Mouse (Mus musculus) limb, embryonic 11.5 days (tissue): ENCODE measurements at regions not wholly inside any gene's neighbourhood (a gene's known extent, or its start where the extent isn't known, plus 50 kb on each side); places are given as distances from the start of the nearest gene placed in this dataset.

Experiments used
- ATAC-seq: fragments of 200-750 bp; cut with Nextera tagmentation; 2 replicates; pipeline ENCODE4 v1.8.0; 2017; ENCODE audit warnings: low read depth; ENCODE audit not compliant: insufficient number of reproducible peaks, low FRiP score, low TSS enrichment
- DNase-seq: peaks from one replicate; pipeline ENCODE4 v3.0.0-alpha.2; 2015; ENCODE audit warnings: low spot score
- H3K27ac ChIP-seq: fragments of 300-500 bp; sonication (generic); replicated peaks from 2 replicates; pipeline ENCODE4 v1.5.1; 2014; ENCODE audit warnings: low read depth, mild to moderate bottlenecking, low read length
- H3K27me3 ChIP-seq: fragments of 300-500 bp; sonication (generic); 2 replicates; pipeline ENCODE4 v1.6.1; 2014; ENCODE audit warnings: mild to moderate bottlenecking, low read length, mixed read lengths; ENCODE audit not compliant: control insufficient read depth, insufficient read depth
- H3K36me3 ChIP-seq: fragments of 300-500 bp; sonication (generic); 2 replicates; pipeline ENCODE4 v1.6.1; 2014; ENCODE audit warnings: mild to moderate bottlenecking, low read length, moderate library complexity, mixed read lengths; ENCODE audit not compliant: control insufficient read depth, insufficient read depth
- H3K4me1 ChIP-seq: fragments of 300-500 bp; sonication (generic); 2 replicates; pipeline ENCODE4 v1.6.1; 2014; ENCODE audit warnings: low read length, mixed read lengths; ENCODE audit not compliant: control insufficient read depth, insufficient read depth
- H3K4me2 ChIP-seq: fragments of 300-500 bp; sonication (generic); 2 replicates; pipeline ENCODE4 v1.6.1; 2014; ENCODE audit warnings: low read depth, mild to moderate bottlenecking, moderate library complexity; ENCODE audit not compliant: severe bottlenecking
- H3K4me3 ChIP-seq: fragments of 300-500 bp; sonication (generic); 2 replicates; pipeline ENCODE4 v1.5.1; 2014; ENCODE audit warnings: low read depth, low read length
- H3K9ac ChIP-seq: fragments of 300-500 bp; sonication (generic); 2 replicates; pipeline ENCODE4 v1.6.1; 2014; ENCODE audit warnings: mild to moderate bottlenecking, low read length
- H3K9me3 ChIP-seq: fragments of 300-500 bp; sonication (generic); 2 replicates; pipeline ENCODE4 v1.6.1; 2016; ENCODE audit warnings: low read length; ENCODE audit not compliant: control insufficient read depth
- WGBS: fragments of 180-500 bp; shearing (Covaris S2); extraction: QIAGEN DNeasy Blood & Tissue Kit; methylation state at CpG from one replicate; pipeline ENCODE4 v1.1.7; 2014; 5-methylcytosine and 5-hydroxymethylcytosine counted together

DNA sequence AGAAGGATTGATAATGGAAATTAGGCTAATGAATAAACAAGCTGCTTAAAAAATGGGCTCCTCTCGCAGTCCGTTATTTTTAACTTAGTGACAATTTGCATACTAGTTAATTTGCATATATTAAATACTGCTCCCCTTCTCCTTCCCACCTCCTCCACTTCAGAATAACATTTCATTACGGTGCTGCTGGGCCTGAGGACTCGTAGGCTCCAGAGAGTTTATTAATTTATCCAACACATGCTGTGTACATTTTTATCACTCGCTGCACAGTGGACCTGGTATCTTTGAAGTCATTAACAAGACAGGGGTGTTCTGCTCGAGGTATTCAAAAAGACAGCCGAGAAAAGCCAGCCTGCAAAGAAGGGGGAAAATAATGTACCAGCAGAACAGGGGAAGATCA, 170.7 kb upstream of the 9630041A04Rik start:
- Histone ChIP-seq H3K4me1 (no peaks in the 10 kb centered on the region), H3K4me2 (no peak overlapping the region), H3K4me3 (no peak overlapping the region), H3K27me3 (no peaks in the 10 kb centered on the region), H3K27ac (no peak overlapping the region), H3K9ac (no peak overlapping the region), H3K36me3 (no peaks in the 10 kb centered on the region), H3K9me3 (no peaks in the 10 kb centered on the region)
- WGBS: 62% methylated on average over 7 of the region's 7 CpGs
- DNase-seq (no peak), ATAC-seq (no peak)

DNA sequence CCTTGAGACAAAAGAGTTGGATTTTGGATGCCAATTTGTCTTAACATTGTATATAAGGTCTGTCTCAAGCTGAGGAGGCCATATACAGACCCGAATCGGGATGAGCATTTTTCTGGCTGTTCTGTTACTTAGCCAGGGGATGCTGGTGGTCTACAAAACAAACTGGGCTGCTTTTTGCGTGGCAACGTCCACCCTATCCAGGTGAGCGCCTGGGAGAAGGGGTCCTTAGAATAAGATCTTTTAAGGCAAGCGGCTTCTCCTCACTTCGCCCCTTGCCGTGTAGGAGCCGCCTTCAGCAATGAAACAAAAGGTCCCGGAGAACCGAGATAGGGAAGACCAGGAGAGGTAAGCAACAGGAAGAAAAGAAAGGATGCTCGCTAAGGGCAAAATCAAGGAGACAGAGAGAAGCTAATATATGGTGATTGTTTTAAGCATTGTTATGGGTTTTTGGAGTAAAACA, 171.2 kb upstream of the 9630041A04Rik start:
- H3K27ac ChIP-seq: no peak overlapping the region
- DNase-seq (no peak), ATAC-seq (peak; percentile 31; the same call in 1 of the 2 replicates)
- H3K27me3 ChIP-seq: no peaks in the 10 kb centered on the region
- H3K9me3 ChIP-seq: no peaks in the 10 kb centered on the region
- WGBS: 20% methylated on average over 12 of the region's 12 CpGs
- H3K36me3 ChIP-seq: no peaks in the 10 kb centered on the region
- peak overlapping the region; percentile 47; the same call in 1 of the 2 replicates for H3K9ac ChIP-seq
- H3K4me2 ChIP-seq: peak overlapping the region; percentile 37
- no peak overlapping the region for H3K4me3 ChIP-seq
- no peaks in the 10 kb centered on the region for H3K4me1 ChIP-seq

DNA sequence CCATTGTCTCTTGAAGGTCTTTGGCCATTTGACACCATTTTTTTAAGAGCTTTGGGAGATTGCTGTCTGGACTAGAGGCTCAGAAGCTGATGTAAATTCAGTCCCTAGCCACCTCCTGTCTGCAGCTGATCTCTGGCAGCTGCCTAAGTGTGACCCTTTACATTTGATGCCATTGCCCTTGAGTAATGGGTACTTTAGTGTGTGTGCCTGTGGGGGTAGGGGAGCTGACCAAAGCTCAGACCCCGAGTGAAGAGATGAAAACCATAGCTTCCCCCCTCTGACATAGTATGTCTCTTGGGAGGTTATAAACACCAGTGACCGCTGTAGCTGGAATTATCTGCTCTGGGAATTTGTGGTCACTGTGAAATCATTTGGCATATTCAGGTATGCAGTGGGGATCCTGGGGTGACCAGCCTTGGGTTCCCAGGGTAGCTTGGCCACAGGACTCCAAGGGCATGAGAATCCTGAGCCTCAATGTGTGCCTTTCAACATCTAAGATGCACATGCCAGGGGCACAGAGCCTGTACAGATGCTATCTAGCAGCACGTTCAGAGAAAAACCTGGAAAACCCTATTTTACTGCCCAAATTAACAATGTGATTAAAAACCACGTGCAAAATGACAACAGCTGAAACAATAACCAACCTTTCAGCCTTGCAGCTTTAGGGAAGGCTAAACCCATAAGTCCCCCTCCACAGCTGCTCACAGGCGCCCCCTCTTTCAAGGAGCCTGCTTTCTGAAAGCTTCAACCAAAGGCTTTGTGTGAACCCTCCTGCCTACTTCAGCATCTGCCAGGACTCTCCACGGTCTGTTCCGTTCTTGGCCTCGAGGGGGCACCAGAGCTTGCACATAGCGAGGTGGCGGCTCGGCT, 171.9 kb upstream of the 9630041A04Rik start:
- H3K4me2 ChIP-seq: peak overlapping the region; percentile 37; the same call in 1 of the 2 replicates
- ATAC-seq: peak; percentile 81
- 13% methylated on average over 11 of the region's 11 CpGs for WGBS

DNA sequence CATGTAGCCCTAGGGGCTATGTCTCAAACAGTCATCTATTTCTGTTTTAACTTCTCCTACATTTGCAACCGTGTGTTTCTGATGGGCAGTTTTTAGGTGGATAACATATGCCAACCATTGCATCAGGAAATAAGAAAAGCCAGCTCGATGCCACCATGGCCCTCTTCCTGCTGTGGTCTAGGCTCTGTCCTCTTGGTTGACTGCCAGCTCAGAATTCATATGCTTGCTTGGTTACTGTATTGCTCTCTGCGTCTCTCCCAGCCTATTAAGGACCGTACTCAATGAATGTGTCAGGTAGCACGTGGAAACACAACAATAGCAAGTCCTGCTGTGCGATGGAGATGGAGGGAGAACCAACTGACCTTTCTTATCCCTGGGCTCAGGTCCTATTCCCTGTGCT, 174.4 kb upstream of the 9630041A04Rik start:
- DNase-seq (no peak), ATAC-seq (no peak)
- Histone ChIP-seq H3K9me3 (no peaks in the 10 kb centered on the region), H3K9ac (no peak overlapping the region), H3K4me1 (no peaks in the 10 kb centered on the region), H3K4me2 (no peak overlapping the region), H3K36me3 (no peaks in the 10 kb centered on the region), H3K4me3 (no peak overlapping the region), H3K27me3 (no peaks in the 10 kb centered on the region), H3K27ac (no peak overlapping the region)
- 84% methylated on average over 6 of the region's 6 CpGs for WGBS

More for the DNA sequence above, 171.9 kb upstream of the 9630041A04Rik start:
- Histone ChIP-seq H3K9me3 (no peaks in the 10 kb centered on the region), H3K4me1 (no peaks in the 10 kb centered on the region), H3K4me3 (no peak overlapping the region), H3K36me3 (no peaks in the 10 kb centered on the region), H3K9ac (no peak overlapping the region), H3K27me3 (no peaks in the 10 kb centered on the region), H3K27ac (0 out of 2 replicates have a peak overlapping the region, but pooled peaks have one; percentile 14)
- DNase-seq: peak; percentile 98

DNA sequence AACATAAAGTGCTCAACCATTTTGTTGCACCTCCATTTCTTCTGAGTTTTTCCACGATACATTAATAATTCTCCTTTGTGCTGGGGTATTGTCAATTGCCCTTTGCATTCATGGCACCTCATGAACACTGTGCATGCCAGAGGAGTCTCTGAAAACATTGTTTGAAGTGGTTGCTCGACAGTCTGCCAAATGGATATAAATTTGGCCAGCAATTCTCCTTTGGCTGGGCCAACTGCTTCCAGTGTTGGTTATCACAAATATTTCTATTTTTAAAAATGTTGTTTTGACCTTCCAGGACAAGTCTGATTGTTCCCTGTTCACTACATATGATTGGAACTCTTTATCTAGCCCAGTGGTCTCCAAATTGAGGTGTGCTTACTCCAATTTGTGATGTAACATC, 184.1 kb upstream of the 9630041A04Rik start:
- ATAC-seq: no peak
- WGBS: 86% methylated on average over 2 of the region's 2 CpGs
- no peaks in the 10 kb centered on the region for H3K4me1 ChIP-seq

GRCm38 (mm10) chr9:101670111-101670510, 191.5 kb upstream of the 9630041A04Rik start:
- Histone ChIP-seq H3K4me3 (no peak overlapping the region), H3K4me2 (no peak overlapping the region), H3K4me1 (no peaks in the 10 kb centered on the region), H3K36me3 (no peaks in the 10 kb centered on the region), H3K9me3 (no peaks in the 10 kb centered on the region), H3K27ac (no peak overlapping the region), H3K27me3 (no peaks in the 10 kb centered on the region), H3K9ac (no peak overlapping the region)
- no peak for ATAC-seq
- WGBS: 56% methylated on average over 1 of the region's 1 CpGs
- DNase-seq: no peak

More for the DNA sequence above, 184.1 kb upstream of the 9630041A04Rik start:
- Histone ChIP-seq H3K4me2 (no peak overlapping the region), H3K9me3 (no peaks in the 10 kb centered on the region), H3K4me3 (no peak overlapping the region), H3K9ac (no peak overlapping the region), H3K36me3 (no peaks in the 10 kb centered on the region), H3K27ac (no peak overlapping the region), H3K27me3 (no peaks in the 10 kb centered on the region)
- DNase-seq: no peak

DNA sequence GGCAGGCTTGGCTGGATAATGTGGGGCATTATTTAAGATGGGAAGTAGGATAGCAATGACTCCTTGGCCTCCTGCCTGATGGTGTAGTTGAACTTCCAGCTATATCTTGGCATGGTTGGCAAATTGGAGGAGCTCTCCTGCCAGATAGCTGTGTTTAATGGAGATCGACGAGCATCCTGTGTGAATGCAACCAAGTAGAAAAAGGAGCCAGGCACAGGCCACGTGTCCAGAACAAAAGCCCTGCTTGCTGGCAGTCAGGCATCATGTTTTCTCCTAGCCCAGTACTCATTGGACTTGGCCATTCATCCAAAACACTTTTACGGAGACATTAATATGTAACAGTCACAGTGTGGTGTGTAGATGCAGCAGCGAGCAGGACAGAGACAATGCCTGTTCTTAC, 211.8 kb upstream of the 9630041A04Rik start:
- Histone ChIP-seq H3K4me1 (no peaks in the 10 kb centered on the region), H3K4me2 (no peak overlapping the region), H3K36me3 (no peaks in the 10 kb centered on the region), H3K4me3 (no peak overlapping the region), H3K9ac (no peak overlapping the region), H3K9me3 (no peaks in the 10 kb centered on the region), H3K27ac (no peak overlapping the region), H3K27me3 (no peaks in the 10 kb centered on the region)
- no peak for DNase-seq
- no peak for ATAC-seq
- WGBS: 89% methylated on average over 5 of the region's 5 CpGs

GRCm38 (mm10) chr9:101641524-101641923, 220.1 kb upstream of the 9630041A04Rik start:
- Histone ChIP-seq H3K4me1 (no peaks in the 10 kb centered on the region), H3K36me3 (no peaks in the 10 kb centered on the region), H3K9me3 (no peaks in the 10 kb centered on the region), H3K4me2 (no peak overlapping the region), H3K27ac (no peak overlapping the region), H3K27me3 (no peaks in the 10 kb centered on the region), H3K4me3 (no peak overlapping the region), H3K9ac (no peak overlapping the region)
- 71% methylated on average over 3 of the region's 3 CpGs for WGBS
- no peak for ATAC-seq
- no peak for DNase-seq
